Mouse (Mus musculus): ENCODE results near the gene Rexo2. TPM values are rescaled to one million over a fixed set of nuclear protein-coding genes. Genes with fewer than 3 reads are reported as not detected.

The Rexo2 gene
- polyA plus RNA-seq, 1 experiment from 2014 or later, result 96.7 TPM

DNA sequence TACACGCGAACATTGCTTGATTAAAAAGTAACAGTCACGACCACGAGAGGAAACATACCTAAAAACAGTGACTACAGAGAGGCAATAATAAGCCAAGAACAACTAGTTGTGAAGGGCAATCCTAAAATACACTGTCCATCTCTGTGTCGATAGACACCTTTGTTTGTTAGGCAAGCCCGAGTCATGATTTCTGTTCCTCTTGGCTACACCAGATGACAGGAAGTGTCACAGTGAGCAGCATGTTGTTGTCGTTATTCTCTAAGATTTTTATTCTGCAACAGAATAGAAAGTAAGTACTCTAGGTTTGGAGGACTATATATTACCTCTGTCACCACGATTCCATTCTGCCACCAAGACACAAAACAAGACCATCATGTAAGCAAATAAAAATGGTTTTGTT, 48.0 kb downstream of the Rexo2 start:
- H3K9me3 ChIP-seq (replicated peaks; ENCODE audit: control insufficient read depth, low read length), result no peaks in the 10 kb centered on the region
- no peak for ATAC-seq (replicated peaks; ENCODE audit: insufficient number of reproducible peaks, low FRiP score, low TSS enrichment)
- no peak overlapping the region for H3K27ac ChIP-seq (ENCODE audit: low read depth, low read length)
- WGBS (ENCODE audit: insufficient replicate concordance), result 76% methylated on average over 8 of the region's 8 CpGs
- no peak overlapping the region for H3K4me2 ChIP-seq
- H3K27me3 ChIP-seq (ENCODE audit: control insufficient read depth, insufficient read depth, low read length), result no peaks in the 10 kb centered on the region
- H3K9ac ChIP-seq (ENCODE audit: low read depth, low read length), result no peak overlapping the region
- H3K36me3 ChIP-seq (ENCODE audit: control insufficient read depth, insufficient read depth, low read length), result no peaks in the 10 kb centered on the region
- no peaks in the 10 kb centered on the region for H3K4me1 ChIP-seq (ENCODE audit: control insufficient read depth, insufficient read depth, low read length)
- H3K4me3 ChIP-seq (ENCODE audit: low read depth, low read length), result no peak overlapping the region

DNA sequence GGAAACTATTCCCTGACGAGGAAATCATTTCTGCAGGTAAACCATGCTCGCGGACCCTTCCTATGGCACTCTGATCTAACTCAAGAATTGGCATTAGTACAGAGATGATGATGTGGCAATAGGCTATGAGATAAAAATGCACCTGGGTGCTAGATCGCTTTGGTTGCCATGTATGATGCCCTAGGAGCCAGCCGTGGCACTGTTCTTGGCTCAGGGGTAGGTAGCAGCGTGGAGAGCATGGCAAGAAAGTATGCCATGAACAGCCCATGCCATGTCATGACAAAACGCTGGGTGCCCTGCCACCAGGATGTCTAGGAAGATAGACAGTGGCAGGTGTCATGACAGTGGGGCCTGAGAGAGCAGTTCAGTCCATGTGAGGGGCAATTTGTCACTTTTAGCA, 53.2 kb downstream of the Rexo2 start:
- Histone ChIP-seq H3K27ac (ENCODE audit: low read depth, low read length) (no peak overlapping the region), H3K27me3 (ENCODE audit: control insufficient read depth, insufficient read depth, low read length) (no peaks in the 10 kb centered on the region), H3K9me3 (replicated peaks; ENCODE audit: control insufficient read depth, low read length) (no peaks in the 10 kb centered on the region), H3K36me3 (ENCODE audit: control insufficient read depth, insufficient read depth, low read length) (no peaks in the 10 kb centered on the region), H3K4me1 (ENCODE audit: control insufficient read depth, insufficient read depth, low read length) (no peaks in the 10 kb centered on the region), H3K4me2 (no peak overlapping the region), H3K4me3 (ENCODE audit: low read depth, low read length) (no peak overlapping the region), H3K9ac (ENCODE audit: low read depth, low read length) (no peak overlapping the region)
- no peak for ATAC-seq (replicated peaks; ENCODE audit: insufficient number of reproducible peaks, low FRiP score, low TSS enrichment)
- 82% methylated on average over 7 of the region's 7 CpGs for WGBS (ENCODE audit: insufficient replicate concordance)

DNA sequence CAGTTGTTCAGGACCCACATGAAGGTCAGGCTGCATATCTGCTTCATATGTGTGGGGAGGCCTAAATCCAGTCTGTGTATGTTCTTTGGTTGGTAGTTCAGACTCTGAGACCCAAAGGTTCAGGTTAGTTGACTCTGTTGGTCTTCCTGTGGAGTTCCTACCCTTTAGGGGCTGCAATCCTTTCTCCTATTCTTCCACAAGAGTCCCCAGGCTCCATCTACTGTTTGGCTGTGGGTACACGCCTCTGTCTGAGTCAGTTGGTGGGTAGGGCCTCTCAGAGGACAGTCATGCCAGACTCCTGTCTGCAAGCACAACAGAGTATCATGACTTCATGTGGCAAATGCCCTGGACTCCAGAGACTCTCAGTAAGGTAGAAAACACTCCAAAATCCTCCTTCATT, 57.2 kb downstream of the Rexo2 start:
- Histone ChIP-seq H3K36me3 (ENCODE audit: control insufficient read depth, insufficient read depth, low read length) (no peaks in the 10 kb centered on the region), H3K27ac (ENCODE audit: low read depth, low read length) (no peak overlapping the region), H3K9me3 (replicated peaks; ENCODE audit: control insufficient read depth, low read length) (no peaks in the 10 kb centered on the region), H3K9ac (ENCODE audit: low read depth, low read length) (no peak overlapping the region), H3K4me1 (ENCODE audit: control insufficient read depth, insufficient read depth, low read length) (no peaks in the 10 kb centered on the region), H3K27me3 (ENCODE audit: control insufficient read depth, insufficient read depth, low read length) (no peaks in the 10 kb centered on the region), H3K4me2 (no peak overlapping the region), H3K4me3 (ENCODE audit: low read depth, low read length) (no peak overlapping the region)
- WGBS (ENCODE audit: insufficient replicate concordance), result 38% methylated on average over 1 of the region's 1 CpGs
- ATAC-seq (replicated peaks; ENCODE audit: insufficient number of reproducible peaks, low FRiP score, low TSS enrichment), result no peak

DNA sequence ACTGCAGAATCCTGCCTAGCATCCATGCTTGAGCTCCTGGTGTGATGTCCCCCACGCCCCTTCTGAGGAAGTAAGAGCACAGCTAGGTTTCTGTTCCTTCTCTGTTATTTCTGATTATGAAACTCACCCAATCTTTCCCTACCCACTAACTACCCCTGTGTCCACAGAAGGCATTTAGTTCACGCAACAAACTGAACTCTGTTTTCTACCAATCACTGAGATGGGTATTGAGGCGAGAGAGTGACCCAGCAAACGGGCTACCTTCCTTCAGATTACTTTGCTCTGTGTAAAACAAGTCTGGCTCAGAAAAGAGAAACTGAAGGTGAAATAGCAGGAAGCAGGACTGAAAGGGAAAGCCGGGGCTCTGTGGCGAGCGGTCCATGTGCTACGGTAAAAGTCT, 58.0 kb downstream of the Rexo2 start:
- Histone ChIP-seq H3K27ac (ENCODE audit: low read depth, low read length) (no peak overlapping the region), H3K4me2 (no peak overlapping the region), H3K36me3 (ENCODE audit: control insufficient read depth, insufficient read depth, low read length) (no peaks in the 10 kb centered on the region), H3K4me1 (ENCODE audit: control insufficient read depth, insufficient read depth, low read length) (no peaks in the 10 kb centered on the region), H3K9ac (ENCODE audit: low read depth, low read length) (no peak overlapping the region), H3K9me3 (replicated peaks; ENCODE audit: control insufficient read depth, low read length) (no peaks in the 10 kb centered on the region), H3K4me3 (ENCODE audit: low read depth, low read length) (no peak overlapping the region), H3K27me3 (ENCODE audit: control insufficient read depth, insufficient read depth, low read length) (no peaks in the 10 kb centered on the region)
- 76% methylated on average over 8 of the region's 8 CpGs for WGBS (ENCODE audit: insufficient replicate concordance)
- ATAC-seq (replicated peaks; ENCODE audit: insufficient number of reproducible peaks, low FRiP score, low TSS enrichment), result no peak

DNA sequence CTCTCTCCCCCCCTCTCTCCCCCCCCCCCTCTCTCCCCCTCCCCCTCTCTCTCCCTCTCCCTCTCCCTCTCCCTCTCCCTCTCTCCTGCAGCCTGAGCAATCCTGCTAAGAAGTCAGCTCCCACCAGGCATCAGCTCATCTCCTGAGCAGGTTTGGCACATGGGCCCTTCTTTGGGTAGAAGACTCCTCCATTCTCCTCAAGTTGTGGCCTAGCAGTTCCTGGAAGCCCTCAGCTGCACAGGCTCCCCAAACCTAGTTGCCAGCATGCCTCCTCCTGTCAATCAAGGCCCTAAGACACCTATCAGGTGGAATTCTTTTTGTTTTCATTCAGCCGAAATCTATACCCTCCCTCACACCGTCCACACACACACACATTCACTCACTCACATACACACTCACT, 58.9 kb downstream of the Rexo2 start:
- Histone ChIP-seq H3K27ac (ENCODE audit: low read depth, low read length) (no peak overlapping the region), H3K27me3 (ENCODE audit: control insufficient read depth, insufficient read depth, low read length) (no peaks in the 10 kb centered on the region), H3K9me3 (replicated peaks; ENCODE audit: control insufficient read depth, low read length) (no peaks in the 10 kb centered on the region), H3K4me2 (no peak overlapping the region), H3K4me3 (ENCODE audit: low read depth, low read length) (no peak overlapping the region), H3K9ac (ENCODE audit: low read depth, low read length) (no peak overlapping the region), H3K36me3 (ENCODE audit: control insufficient read depth, insufficient read depth, low read length) (no peaks in the 10 kb centered on the region), H3K4me1 (ENCODE audit: control insufficient read depth, insufficient read depth, low read length) (no peaks in the 10 kb centered on the region)
- 68% methylated on average over 2 of the region's 2 CpGs for WGBS (ENCODE audit: insufficient replicate concordance)
- no peak for ATAC-seq (replicated peaks; ENCODE audit: insufficient number of reproducible peaks, low FRiP score, low TSS enrichment)

DNA sequence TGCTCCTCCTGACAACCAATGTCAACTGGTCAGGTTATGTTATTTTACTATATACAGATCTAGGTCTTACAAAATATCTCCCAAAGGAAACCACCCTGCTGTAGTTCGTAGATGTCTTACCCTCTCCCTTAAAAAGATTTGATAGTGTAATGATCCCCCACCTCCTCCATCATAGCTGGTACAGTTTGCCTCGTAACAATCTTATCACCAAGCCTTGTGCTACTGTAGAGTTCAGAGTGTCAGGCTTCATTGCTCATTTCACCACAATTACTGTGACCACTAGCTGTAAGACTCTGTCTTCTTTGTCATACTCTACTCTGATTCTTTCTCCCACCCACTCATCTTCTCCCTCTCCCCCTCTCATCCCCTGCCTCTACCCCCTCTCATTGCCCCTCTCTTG, 59.4 kb downstream of the Rexo2 start:
- Histone ChIP-seq H3K4me2 (no peak overlapping the region), H3K27me3 (ENCODE audit: control insufficient read depth, insufficient read depth, low read length) (no peaks in the 10 kb centered on the region), H3K36me3 (ENCODE audit: control insufficient read depth, insufficient read depth, low read length) (no peaks in the 10 kb centered on the region), H3K27ac (ENCODE audit: low read depth, low read length) (no peak overlapping the region), H3K9me3 (replicated peaks; ENCODE audit: control insufficient read depth, low read length) (no peaks in the 10 kb centered on the region), H3K9ac (ENCODE audit: low read depth, low read length) (no peak overlapping the region), H3K4me1 (ENCODE audit: control insufficient read depth, insufficient read depth, low read length) (no peaks in the 10 kb centered on the region), H3K4me3 (ENCODE audit: low read depth, low read length) (no peak overlapping the region)
- 54% methylated on average over 2 of the region's 2 CpGs for WGBS (ENCODE audit: insufficient replicate concordance)
- ATAC-seq (replicated peaks; ENCODE audit: insufficient number of reproducible peaks, low FRiP score, low TSS enrichment), result no peak

DNA sequence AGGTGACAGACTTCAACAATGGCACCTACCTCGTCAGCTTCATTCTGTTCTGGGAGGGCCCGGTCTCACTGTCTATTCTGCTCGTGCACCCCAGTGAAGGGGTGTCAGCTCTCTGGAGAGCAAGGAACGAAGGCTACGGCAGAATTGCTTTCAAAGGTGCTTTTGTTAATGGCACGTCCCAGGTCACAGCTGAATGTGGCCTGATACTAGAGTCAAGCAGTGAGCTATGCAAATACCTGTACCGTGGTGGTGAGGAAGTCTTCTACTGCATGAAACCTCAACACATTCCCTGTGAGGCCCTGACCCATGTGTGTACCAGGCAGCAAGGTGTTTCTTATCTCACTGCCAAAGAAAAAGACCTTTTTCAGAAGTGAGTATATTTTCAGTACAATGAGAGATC, 60.0 kb downstream of the Rexo2 start:
- WGBS (ENCODE audit: insufficient replicate concordance), result 84% methylated on average over 7 of the region's 7 CpGs
- no peak for ATAC-seq (replicated peaks; ENCODE audit: insufficient number of reproducible peaks, low FRiP score, low TSS enrichment)
- H3K9ac ChIP-seq (ENCODE audit: low read depth, low read length), result no peak overlapping the region
- H3K27me3 ChIP-seq (ENCODE audit: control insufficient read depth, insufficient read depth, low read length), result no peaks in the 10 kb centered on the region
- no peak overlapping the region for H3K4me2 ChIP-seq
- no peaks in the 10 kb centered on the region for H3K9me3 ChIP-seq (replicated peaks; ENCODE audit: control insufficient read depth, low read length)
- H3K4me1 ChIP-seq (ENCODE audit: control insufficient read depth, insufficient read depth, low read length), result no peaks in the 10 kb centered on the region
- H3K4me3 ChIP-seq (ENCODE audit: low read depth, low read length), result no peak overlapping the region
- no peak overlapping the region for H3K27ac ChIP-seq (ENCODE audit: low read depth, low read length)
- no peaks in the 10 kb centered on the region for H3K36me3 ChIP-seq (ENCODE audit: control insufficient read depth, insufficient read depth, low read length)

DNA sequence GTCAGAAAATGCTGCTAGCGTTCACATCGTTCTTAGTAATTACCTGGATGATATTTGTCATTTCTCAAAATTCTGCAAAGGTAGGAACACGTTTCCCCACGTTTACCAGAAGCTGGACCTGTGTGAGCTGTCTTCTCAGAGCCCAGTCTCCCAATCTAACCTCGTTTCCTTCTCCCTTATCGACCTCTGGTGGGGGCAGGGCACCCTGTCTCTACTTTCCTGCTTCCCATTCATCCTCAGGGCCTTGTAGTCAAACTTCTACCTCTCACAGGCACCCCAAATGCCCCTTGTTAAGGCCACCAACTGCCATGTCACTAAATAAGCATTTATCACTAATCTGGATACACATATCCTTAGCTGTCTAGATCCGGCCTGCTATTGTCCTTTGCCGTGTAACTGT, 61.6 kb downstream of the Rexo2 start:
- no peaks in the 10 kb centered on the region for H3K4me1 ChIP-seq (ENCODE audit: control insufficient read depth, insufficient read depth, low read length)
- no peak for ATAC-seq (replicated peaks; ENCODE audit: insufficient number of reproducible peaks, low FRiP score, low TSS enrichment)
- no peak overlapping the region for H3K9ac ChIP-seq (ENCODE audit: low read depth, low read length)
- H3K27ac ChIP-seq (ENCODE audit: low read depth, low read length), result no peak overlapping the region
- H3K9me3 ChIP-seq (replicated peaks; ENCODE audit: control insufficient read depth, low read length), result no peaks in the 10 kb centered on the region
- no peaks in the 10 kb centered on the region for H3K36me3 ChIP-seq (ENCODE audit: control insufficient read depth, insufficient read depth, low read length)
- H3K4me2 ChIP-seq, result no peak overlapping the region
- H3K4me3 ChIP-seq (ENCODE audit: low read depth, low read length), result no peak overlapping the region
- WGBS (ENCODE audit: insufficient replicate concordance), result 65% methylated on average over 8 of the region's 8 CpGs
- no peaks in the 10 kb centered on the region for H3K27me3 ChIP-seq (ENCODE audit: control insufficient read depth, insufficient read depth, low read length)

All from heart, embryonic 11.5 days (tissue).